Mouse (Mus musculus) liver, embryonic 14.5 days (tissue): ENCODE measurements around the gene Prkg1. TPM values are rescaled to one million over a fixed set of nuclear protein-coding genes. Genes with fewer than 3 reads are reported as not detected.

Source experiments
- ATAC-seq: fragments of 200-750 bp; cut with Nextera tagmentation; 2 replicates; pipeline ENCODE4 v1.8.0; 2017; ENCODE audit warnings: moderate number of reproducible peaks, mild to moderate bottlenecking, moderate library complexity; ENCODE audit not compliant: insufficient read depth
- DNase-seq, 3 experiments: peaks; one replicate each; pipeline ENCODE4 v3.0.0-alpha.2; 2012 to 2013; ENCODE audit warnings: low read depth in 3 of 3, low spot score in 3 of 3
- H3K27ac ChIP-seq: fragments of 300-500 bp; sonication (generic); 2 replicates; pipeline ENCODE4 v1.5.1; 2014; ENCODE audit warnings: moderate library complexity, mild to moderate bottlenecking, control low read depth, inconsistent platforms
- H3K27me3 ChIP-seq: fragments of 300-500 bp; sonication (generic); 2 replicates; pipeline ENCODE4 v1.6.1; 2014; ENCODE audit warnings: mild to moderate bottlenecking, low read length, moderate library complexity; ENCODE audit not compliant: control insufficient read depth, insufficient read depth
- H3K36me3 ChIP-seq: fragments of 300-500 bp; sonication (generic); replicated peaks from 2 replicates; pipeline ENCODE4 v1.6.1; 2014; ENCODE audit warnings: low read depth; ENCODE audit not compliant: control insufficient read depth, insufficient read depth
- H3K4me1 ChIP-seq, 2 experiments: fragments of 200-500 bp in 1 of 2; fragments of 300-500 bp in 1 of 2; sonication (generic) in 1 of 2; replicated peaks; 2 replicates each; pipeline ENCODE4 v1.6.1; 2012 to 2014; ENCODE audit warnings: antibody characterized with exemption in 1 of 2, inconsistent platforms in 1 of 2, low read length in 1 of 2; ENCODE audit not compliant: control insufficient read depth in 2 of 2, insufficient read depth in 2 of 2
- H3K4me2 ChIP-seq: fragments of 300-500 bp; sonication (generic); 2 replicates; pipeline ENCODE4 v1.6.1; 2014; ENCODE audit warnings: low read depth, mild to moderate bottlenecking, control low read depth, moderate library complexity
- H3K4me3 ChIP-seq, 2 experiments: fragments of 200-500 bp in 1 of 2; fragments of 300-500 bp in 1 of 2; sonication (generic) in 1 of 2; 2 replicates each; pipeline ENCODE4 v1.5.1; 2012 to 2014; ENCODE audit warnings: low read depth in 2 of 2, low read length in 2 of 2, mild to moderate bottlenecking in 2 of 2, control low read depth in 1 of 2, inconsistent platforms in 1 of 2, moderate library complexity in 1 of 2; ENCODE audit not compliant: insufficient read depth in 1 of 2
- H3K9ac ChIP-seq: fragments of 300-500 bp; sonication (generic); replicated peaks from 2 replicates; pipeline ENCODE4 v1.6.1; 2014; ENCODE audit warnings: mild to moderate bottlenecking, control low read depth, moderate library complexity
- H3K9me3 ChIP-seq: fragments of 300-500 bp; sonication (generic); 2 replicates; pipeline ENCODE4 v1.6.1; 2016; ENCODE audit warnings: low read length, mixed read lengths; ENCODE audit not compliant: control insufficient read depth
- CTCF ChIP-seq: IDR thresholded peaks from 2 replicates; pipeline ENCODE4 v1.5.1; 2016; ENCODE audit warnings: antibody characterized with exemption, low read depth, control low read depth
- EP300 ChIP-seq: IDR thresholded peaks from 2 replicates; pipeline ENCODE4 v1.6.1; 2016; ENCODE audit warnings: antibody characterized with exemption, low read depth
- WGBS: fragments of 180-500 bp; shearing (Covaris S2); extraction: QIAGEN DNeasy Blood & Tissue Kit; methylation state at CpG from one replicate; pipeline ENCODE4 v1.1.7; 2014; ENCODE audit not compliant: insufficient replicate concordance; 5-methylcytosine and 5-hydroxymethylcytosine counted together
- polyA plus RNA-seq, 2 experiments: library from polyadenylated mRNA; depleted of rRNA in 1 of 2; stranded (reverse) in 1 of 2; unstranded in 1 of 2; fragments of >200 nt; fragmentation: Nextera tagmentation in 1 of 2; extraction: Ambion mirVana in 1 of 2; gene quantifications; 2 replicates each; pipeline versions ENCODE4 v1.2.1 to v1.2.3; 2012 to 2014

The Prkg1 gene
- polyA plus RNA-seq, 2 experiments = 0.47 to 0.50 TPM

DNA sequence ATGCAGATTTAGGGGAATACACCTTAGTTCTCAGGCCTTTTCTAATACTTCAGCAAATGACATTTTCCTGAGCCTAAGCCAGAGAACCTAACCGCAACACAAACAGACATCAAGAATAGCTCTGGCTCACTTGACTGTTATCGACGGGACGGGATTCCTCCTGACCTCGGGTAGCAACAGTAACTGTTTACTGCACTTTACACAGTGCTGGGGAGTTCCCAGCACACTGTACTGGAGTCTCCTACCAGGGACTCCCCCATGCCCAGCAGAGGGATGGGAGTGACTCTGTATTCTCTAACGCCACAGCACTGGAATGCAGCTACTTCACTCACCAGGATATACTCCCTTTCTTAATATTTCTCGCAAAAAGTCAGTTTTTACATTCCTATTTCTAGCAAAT lies 1141.2 kb downstream of the Prkg1 start:
- DNase-seq (no peak), ATAC-seq (no peak)
- Histone ChIP-seq H3K4me1 (0 out of 4 replicates have a peak, but pooled peaks cover 0 to 2% of the 10 kb centered on the region in 2 experiments), H3K4me3 (no peak overlapping the region), H3K36me3 (no peaks in the 10 kb centered on the region), H3K9ac (no peak overlapping the region), H3K27ac (no peak overlapping the region), H3K9me3 (no peaks in the 10 kb centered on the region), H3K27me3 (no peaks in the 10 kb centered on the region), H3K4me2 (no peak overlapping the region)
- 59% methylated on average over 7 of the region's 7 CpGs for WGBS
- TF ChIP-seq CTCF (no peak), EP300 (no peak)

DNA sequence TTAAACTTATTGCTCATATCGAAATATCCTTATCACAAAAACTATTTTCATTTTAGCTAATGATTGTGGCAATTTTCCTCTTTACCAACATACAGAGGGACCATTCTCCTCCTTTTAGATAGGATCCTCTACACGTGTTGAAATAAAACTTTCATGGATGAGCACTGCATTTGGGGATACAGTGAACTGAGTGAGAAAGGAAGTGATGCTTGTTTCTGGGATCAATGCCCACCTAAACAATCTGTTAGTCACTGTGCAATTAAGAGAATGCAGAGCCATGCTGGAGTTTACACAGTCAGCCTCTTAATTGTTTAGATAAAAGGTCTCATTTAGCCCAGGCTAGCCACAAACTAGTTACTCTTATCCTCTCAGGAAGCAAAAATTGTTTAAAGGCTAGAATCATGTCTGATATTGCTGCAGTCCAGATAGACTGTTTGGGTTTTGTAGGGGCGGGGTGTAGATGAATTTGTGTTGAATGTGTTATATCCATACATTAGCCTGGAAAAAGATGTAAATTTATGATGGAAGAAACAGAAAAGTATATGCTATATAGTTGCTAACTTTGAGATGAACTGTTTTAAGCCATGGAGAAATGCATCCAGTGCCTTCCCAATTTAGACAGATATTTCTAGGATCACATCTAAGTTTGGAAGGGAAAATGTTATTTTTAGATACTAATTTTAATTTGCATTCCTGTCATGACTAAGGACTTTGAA lies 1151.5 kb downstream of the Prkg1 start:
- DNase-seq = no peak
- no peak overlapping the region for H3K4me2 ChIP-seq
- ATAC-seq = no peak
- H3K9me3 ChIP-seq = no peaks in the 10 kb centered on the region
- no peaks in the 10 kb centered on the region for H3K27me3 ChIP-seq
- 40% methylated on average over 3 of the region's 3 CpGs for WGBS
- no peak overlapping the region for H3K27ac ChIP-seq
- no peak overlapping the region for H3K9ac ChIP-seq
- no peaks in the 10 kb centered on the region for H3K4me1 ChIP-seq
- no peaks in the 10 kb centered on the region for H3K36me3 ChIP-seq
- H3K4me3 ChIP-seq = no peak overlapping the region
- no peak for TF ChIP-seq EP300
- TF ChIP-seq CTCF = no peak

DNA sequence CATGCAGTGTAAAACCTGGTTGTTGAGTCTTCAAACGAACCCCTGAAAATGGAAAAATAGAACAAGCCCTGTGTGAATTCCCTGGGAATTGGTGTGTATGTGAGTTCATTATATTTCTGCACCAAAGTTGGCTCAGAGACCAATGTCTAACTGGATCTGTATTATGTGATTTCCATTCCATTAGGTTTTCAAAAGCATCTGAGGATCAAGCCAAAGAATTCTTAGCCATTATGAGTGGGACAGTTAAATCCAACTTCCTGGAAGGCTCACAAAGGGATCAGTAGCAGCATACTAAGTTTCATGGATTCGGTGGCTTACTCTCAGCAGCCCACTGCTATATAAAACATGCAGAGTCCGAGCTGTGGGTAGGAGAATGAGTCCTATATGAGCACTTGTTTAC lies 1178.5 kb downstream of the Prkg1 start:
- no peaks in the 10 kb centered on the region for H3K36me3 ChIP-seq
- DNase-seq (no peak), ATAC-seq (no peak)
- TF ChIP-seq CTCF (no peak), EP300 (no peak)
- no peak overlapping the region for H3K9ac ChIP-seq
- no peak overlapping the region for H3K4me3 ChIP-seq
- H3K27me3 ChIP-seq = no peaks in the 10 kb centered on the region
- 51% methylated on average over 3 of the region's 3 CpGs for WGBS
- no peak overlapping the region for H3K4me2 ChIP-seq
- no peaks in the 10 kb centered on the region for H3K4me1 ChIP-seq
- no peaks in the 10 kb centered on the region for H3K9me3 ChIP-seq
- H3K27ac ChIP-seq = no peak overlapping the region

DNA sequence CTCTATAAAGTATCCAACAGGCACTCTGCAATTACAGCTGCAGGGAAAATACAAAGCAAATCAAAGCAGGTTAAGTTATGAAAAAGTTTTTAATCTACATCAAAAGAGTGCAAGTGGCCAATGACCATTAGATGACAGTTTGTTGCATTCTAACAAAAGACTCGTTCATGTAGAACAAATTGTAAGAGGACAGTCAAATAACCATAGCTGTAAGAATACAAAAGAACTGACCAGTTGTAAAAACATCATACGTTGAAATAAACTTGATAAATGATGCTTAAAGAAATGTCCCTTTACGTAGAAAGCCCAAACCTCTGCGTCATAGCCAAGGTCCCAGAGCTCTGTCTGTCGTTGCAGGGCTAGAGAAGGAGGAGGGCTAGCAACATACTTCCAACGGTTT lies 1200.3 kb downstream of the Prkg1 start:
- Histone ChIP-seq H3K27me3 (no peaks in the 10 kb centered on the region), H3K4me2 (no peak overlapping the region), H3K4me1 (no peaks in the 10 kb centered on the region), H3K36me3 (no peaks in the 10 kb centered on the region), H3K4me3 (no peak overlapping the region), H3K9me3 (no peaks in the 10 kb centered on the region), H3K9ac (no peak overlapping the region), H3K27ac (no peak overlapping the region)
- ATAC-seq = no peak
- WGBS = 61% methylated on average over 6 of the region's 6 CpGs
- DNase-seq = no peak
- TF ChIP-seq CTCF (no peak), EP300 (no peak)

DNA sequence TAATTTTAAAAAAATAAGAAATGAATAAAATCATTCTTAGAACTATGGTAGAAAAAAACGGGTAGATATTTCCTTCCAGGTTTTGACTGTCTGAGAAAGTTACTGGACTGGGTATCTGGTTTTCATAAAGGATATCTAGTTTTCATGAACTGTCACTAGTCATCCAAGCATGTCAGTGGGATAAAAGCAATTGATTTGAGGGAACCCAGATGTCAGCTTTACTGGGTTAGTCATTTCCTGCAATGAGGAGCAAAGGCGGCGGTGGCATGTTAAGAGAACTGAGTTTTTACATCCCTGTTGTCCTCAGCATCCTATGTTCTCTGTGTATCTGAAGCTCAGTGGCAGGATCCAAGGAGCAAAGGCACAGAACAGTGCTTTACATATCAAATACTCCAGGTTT lies 1201.0 kb downstream of the Prkg1 start:
- Histone ChIP-seq H3K36me3 (no peaks in the 10 kb centered on the region), H3K4me2 (no peak overlapping the region), H3K4me1 (no peaks in the 10 kb centered on the region), H3K4me3 (no peak overlapping the region), H3K27me3 (no peaks in the 10 kb centered on the region), H3K27ac (no peak overlapping the region), H3K9ac (no peak overlapping the region), H3K9me3 (no peaks in the 10 kb centered on the region)
- TF ChIP-seq EP300 (no peak), CTCF (no peak)
- ATAC-seq (no peak), DNase-seq (no peak)
- WGBS = 61% methylated on average over 3 of the region's 3 CpGs
